Mouse (Mus musculus) gastrocnemius, adult 8-10 months (tissue): Measurements from ENCODE around the gene Tmem143. TPM values are rescaled to one million over a fixed set of nuclear protein-coding genes. Genes with fewer than 3 reads are reported as not detected.
"Not testable (repeated sequence)": the region's sequence is repeated elsewhere in the genome, so short reads cannot be mapped to it uniquely, and the experiment has no call there.

Experiments
- DNase-seq, 2 experiments: peaks; one replicate each; pipeline ENCODE4 v3.0.0; 2022; ENCODE audit warnings: low spot score in 2 of 2
- total RNA-seq, 4 experiments: library from RNA; stranded (reverse); gene quantifications; 2 replicates each; pipeline ENCODE4 v1.2.4; 2022

Gene Tmem143
- total RNA-seq, 4 experiments from 2014 or later: 52.6 to 67.7 (median 56.3) TPM

GRCm38 (mm10) chr7:45881011-45881410 is 15.7 kb upstream of the Tmem143 start:
- DNase-seq: no peak

DNA sequence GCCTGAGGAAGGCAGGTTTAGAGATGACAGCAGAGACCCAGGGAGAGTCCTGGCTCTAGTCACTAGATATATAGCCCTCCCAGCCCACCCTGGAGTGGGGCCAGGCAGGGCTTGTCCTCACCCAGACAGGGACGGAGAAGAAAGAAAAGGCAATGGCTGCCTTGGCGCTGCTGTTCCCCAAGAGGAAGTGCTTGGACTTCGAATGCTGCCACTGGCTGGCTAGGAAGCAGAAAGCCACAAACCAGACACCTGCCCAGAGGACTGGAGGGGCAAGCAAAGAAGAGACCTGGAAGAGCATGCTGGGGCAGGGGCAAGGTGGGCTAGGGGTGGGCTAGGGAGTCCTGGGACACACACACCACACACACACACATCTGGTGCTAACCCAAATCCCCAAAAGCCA is 9.5 kb upstream of the Tmem143 start:
- DNase-seq: no peak

- no peak for DNase-seq
These were observed 4.1 kb upstream of the Tmem143 start for GRCm38 (mm10) chr7:45892651-45893050.

- no peak for DNase-seq
These were observed 717 bp upstream of the Tmem143 start for GRCm38 (mm10) chr7:45895931-45896516.

GRCm38 (mm10) chr7:45897258-45897757 is 567 bp downstream of the Tmem143 start:
- no peak for DNase-seq

DNA sequence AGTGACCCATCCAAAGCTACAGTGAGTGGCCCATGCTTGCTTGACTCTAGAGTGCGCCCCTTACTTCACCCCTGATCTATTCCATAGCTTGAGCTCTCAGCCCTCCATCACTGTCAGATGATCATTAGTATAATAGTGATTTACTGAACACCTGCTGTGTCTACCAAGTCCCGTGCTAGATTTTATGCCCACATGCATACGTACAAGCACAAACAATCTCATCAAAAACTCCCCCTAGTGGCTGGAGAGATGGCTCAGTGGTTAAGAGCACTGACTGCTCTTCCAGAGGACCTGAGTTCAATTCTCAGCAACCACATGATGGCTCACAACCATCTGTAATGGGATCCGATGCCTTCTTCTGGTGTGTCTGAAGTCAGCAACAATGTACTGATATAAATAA is 1.4 kb downstream of the Tmem143 start:
- not testable (repeated sequence) for DNase-seq

- no peak for DNase-seq
These were observed 4.8 kb downstream of the Tmem143 start for GRCm38 (mm10) chr7:45901562-45901961.

DNA sequence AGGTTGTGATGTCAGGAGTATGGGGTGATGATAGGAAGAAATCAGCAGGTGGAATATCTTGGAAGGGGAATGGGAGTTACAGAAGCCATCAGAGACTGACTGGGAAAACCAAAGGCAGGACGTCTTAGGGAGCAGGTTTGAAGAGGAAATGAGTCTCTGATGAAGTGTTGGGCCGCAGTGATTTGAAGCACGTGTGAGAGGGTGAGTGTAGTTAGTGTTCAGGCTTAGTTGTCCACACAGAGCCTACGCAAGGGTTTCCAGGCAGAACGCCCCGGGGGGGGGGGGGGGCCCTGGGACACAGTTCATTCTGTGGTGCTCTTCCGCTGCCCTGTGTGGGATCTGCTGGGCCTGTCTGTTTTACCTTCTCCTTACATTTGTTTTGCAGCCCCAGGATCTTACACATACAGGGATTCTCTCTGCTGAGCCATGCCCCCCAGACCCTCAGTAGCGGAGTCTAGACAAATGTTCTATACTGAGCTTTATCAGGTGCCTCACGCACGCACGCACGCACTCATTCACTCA is 5.8 kb downstream of the Tmem143 start:
- no peak for DNase-seq

- no peak for DNase-seq
These were observed 9.9 kb downstream of the Tmem143 start for GRCm38 (mm10) chr7:45906622-45907021.

DNA sequence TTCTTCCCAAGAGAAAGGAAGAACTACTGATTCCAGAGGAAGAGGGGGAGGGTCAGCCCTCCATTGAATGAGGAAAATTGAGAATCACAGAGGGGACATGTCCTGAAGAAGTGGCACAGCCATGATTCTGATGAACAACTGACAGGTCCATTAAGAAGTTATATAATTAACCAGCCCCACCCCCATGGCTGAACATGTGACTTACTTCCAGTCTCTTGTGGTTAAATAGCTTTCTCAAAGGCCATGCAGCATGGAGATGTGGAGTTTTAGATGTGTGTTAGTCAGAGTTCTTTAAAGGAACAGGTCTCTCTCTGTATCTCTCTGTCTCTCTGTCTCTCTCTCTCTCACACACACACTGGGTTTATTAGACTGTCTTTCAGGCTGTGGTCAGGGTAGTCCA is 11.6 kb downstream of the Tmem143 start:
- no peak for DNase-seq

- no peak for DNase-seq
These were observed 12.4 kb downstream of the Tmem143 start for GRCm38 (mm10) chr7:45909145-45909544.

- no peak for DNase-seq
These were observed 17.3 kb downstream of the Tmem143 start for GRCm38 (mm10) chr7:45914067-45914466.

DNA sequence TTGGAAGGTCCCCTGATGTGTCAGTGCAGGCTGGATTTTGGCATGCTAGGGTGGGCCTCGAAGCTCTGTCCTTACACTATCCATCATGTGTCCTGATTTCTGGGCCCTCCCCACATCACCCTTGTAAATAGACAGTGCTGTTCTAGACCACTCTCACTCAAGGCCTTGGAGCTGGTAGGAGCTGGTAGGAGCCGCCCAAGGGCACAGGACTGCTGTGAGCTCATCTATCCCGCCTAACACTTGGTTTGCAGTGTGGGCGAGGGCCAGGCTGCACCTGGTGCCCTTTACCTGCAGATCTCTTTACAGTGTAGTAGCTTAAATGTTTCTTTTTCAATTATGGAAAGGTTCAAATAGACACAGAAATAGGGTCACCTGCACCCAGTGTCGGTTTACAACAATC is 18.3 kb downstream of the Tmem143 start:
- DNase-seq: no peak

DNA sequence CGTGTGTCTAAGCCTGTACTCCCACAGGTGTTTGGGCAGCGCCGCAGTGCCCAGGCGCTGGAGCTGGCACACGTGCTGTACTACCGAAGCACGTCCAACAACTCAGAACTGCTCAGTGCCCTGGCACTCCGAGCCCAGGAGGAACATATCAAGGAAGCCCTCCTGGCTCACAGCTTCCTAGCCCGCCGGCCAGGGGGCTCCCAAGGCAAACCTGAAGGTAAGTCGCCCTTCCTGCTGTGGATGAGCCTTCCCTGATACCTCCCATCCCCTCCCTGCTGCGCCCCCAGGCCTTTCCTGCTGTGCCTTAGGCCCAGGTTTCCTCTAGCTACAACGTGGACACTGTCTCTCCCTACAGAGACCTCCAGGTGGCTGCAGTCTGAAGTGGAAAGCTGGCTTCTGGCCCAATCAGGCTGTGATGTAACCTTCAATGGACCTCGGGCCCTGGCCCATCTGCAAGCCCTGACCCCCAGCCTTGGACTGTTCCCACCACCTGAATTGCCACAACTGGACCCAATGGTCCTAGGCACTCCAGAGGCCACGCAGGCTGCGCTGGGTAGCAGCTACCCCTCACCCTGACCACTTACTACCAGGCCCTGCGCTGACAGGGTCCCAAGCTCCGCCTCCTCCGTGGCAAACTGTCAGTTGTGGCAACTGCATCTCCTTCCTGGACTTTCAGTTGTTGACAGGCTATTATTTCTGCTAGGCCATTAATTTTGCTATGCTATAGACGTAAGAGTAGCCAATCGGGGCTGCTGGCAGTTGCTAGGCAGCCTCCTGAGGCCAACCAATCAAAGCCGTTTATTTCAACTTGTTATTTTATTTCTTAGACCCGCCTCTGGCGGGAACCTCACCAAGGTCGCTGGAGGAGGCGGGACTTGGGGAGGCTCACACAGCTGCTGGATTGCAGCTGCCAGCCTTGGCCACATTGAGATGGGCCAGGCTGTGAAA is 19.6 kb downstream of the Tmem143 start:
- DNase-seq: peak; percentile 69 to 83

DNA sequence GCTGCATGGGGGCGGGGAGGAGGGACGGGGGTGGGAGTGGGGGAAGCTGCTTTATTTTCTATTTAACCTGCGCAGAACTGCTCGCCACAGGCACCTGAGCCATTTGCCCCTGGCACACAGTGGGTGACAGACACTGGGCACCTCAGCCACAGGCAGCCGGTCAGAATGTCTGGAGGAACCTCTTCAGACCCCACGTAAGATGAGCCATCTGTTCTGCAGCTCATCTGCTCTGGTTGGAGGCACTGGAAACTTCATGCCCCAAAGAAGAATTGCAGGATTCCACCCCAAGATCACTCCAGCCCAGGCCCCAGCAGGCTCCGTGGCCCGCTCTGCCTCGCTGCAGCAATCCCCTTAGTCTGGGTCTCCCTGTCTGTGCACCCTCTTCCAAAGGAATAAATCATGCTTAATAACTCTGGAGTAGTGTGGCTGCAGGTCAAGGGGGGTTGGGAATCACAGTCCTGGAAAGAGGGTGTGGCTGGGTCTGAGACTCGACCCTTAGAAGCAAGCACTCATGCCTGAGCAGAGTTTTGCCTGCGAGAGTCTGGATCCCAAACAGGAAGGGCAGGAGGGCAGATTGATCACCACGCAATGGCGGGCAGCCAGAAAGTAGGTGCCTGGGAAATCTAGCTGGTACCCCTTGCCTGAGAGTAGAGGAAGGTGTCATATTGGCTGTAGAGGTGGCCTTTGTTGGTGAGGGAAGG is 20.4 kb downstream of the Tmem143 start:
- no peak for DNase-seq

DNA sequence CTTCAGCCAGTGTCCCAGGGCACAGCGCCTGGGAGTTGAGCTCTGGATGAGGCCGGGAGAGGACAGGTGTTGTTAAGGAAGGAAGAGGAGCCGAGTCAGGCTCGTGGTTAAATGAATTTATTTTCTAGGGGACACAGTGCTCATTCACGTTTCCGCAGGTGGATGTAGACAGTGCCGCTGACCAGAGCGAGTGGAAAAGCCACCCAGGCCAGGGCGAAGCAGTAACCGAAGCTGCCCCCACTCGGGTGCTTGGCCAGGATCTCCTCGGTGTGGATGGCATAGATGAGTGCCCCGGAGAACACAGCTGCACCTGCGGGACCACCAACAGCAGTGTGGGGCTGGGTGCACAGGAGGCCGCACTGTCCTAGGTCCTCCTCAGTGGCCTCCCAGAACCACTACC is 21.2 kb downstream of the Tmem143 start:
- no peak for DNase-seq

- DNase-seq: no peak
These were observed 22.4 kb downstream of the Tmem143 start for GRCm38 (mm10) chr7:45919083-45919671.

GRCm38 (mm10) chr7:45919761-45920160 is 23.0 kb downstream of the Tmem143 start:
- no peak for DNase-seq

DNA sequence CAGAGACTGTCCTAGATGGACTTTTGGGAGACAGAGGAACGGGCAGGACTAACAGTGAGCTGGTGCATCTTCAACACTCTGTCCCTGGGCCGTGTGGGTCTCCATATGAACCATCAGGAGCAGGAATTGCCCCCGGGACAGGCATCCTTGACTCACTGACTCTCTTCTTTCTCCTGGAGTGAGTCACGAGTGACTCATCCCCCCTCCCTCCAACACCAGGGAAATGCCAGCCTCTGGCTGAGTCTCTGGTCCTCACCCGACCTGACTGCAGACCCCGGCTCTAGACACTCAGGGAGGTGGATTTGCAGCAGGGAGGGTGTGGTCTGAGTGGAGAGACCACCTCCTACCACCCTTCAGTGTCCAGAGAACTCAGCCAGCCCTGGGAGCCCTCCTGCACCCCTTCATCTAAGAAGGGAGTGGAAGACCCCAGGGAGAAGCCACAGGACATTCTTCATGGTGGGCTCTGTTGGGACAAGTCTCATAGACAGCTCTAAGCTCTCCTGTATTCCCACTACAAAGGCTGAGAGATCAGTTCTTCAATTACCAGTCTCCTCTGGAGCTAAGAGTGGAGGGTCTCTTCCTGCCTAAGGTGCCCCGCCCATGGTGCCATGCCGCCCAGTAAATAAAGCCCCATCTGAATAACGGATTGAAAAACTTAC is 24.0 kb downstream of the Tmem143 start:
- DNase-seq: no peak

- DNase-seq: peak; percentile 39 to 54
These were observed 24.5 kb downstream of the Tmem143 start, which contains the start of gene Emp3 for GRCm38 (mm10) chr7:45921242-45921621. TSS of gene Emp3 (minus strand) at chr7:45921404.
